Mouse (Mus musculus) midbrain, embryonic 12.5 days (tissue): ENCODE measurements around the gene Notum. TPM values are rescaled to one million over a fixed set of nuclear protein-coding genes. Genes with fewer than 3 reads are reported as not detected.
"Not testable (repeated sequence)": the region's sequence is repeated elsewhere in the genome, so short reads cannot be mapped to it uniquely, and the experiment has no call there.

Experiments
- ATAC-seq: fragments of 200-750 bp; cut with Nextera tagmentation; 2 replicates; pipeline ENCODE4 v1.8.0; 2017; ENCODE audit warnings: low read depth, moderate TSS enrichment, moderate library complexity; ENCODE audit not compliant: low FRiP score
- H3K27ac ChIP-seq: fragments of 300-500 bp; sonication (generic); replicated peaks from 2 replicates; pipeline ENCODE4 v1.5.1; 2016; ENCODE audit warnings: mild to moderate bottlenecking
- H3K27me3 ChIP-seq: fragments of 300-500 bp; sonication (generic); 2 replicates; pipeline ENCODE4 v1.6.1; 2016; ENCODE audit warnings: mild to moderate bottlenecking
- H3K36me3 ChIP-seq: fragments of 300-500 bp; sonication (generic); 2 replicates; pipeline ENCODE4 v1.6.1; 2016
- H3K4me1 ChIP-seq: fragments of 300-500 bp; sonication (generic); 2 replicates; pipeline ENCODE4 v1.6.1; 2016
- H3K4me2 ChIP-seq: fragments of 300-500 bp; sonication (generic); replicated peaks from 2 replicates; pipeline ENCODE4 v1.6.1; 2016; ENCODE audit warnings: mild to moderate bottlenecking, moderate library complexity
- H3K4me3 ChIP-seq: fragments of 300-500 bp; sonication (generic); 2 replicates; pipeline ENCODE4 v1.5.1; 2016; ENCODE audit warnings: mild to moderate bottlenecking
- H3K9ac ChIP-seq: fragments of 300-500 bp; sonication (generic); replicated peaks from 2 replicates; pipeline ENCODE4 v1.6.1; 2016; ENCODE audit warnings: mild to moderate bottlenecking, moderate library complexity
- H3K9me3 ChIP-seq: fragments of 300-500 bp; sonication (generic); 2 replicates; pipeline ENCODE4 v1.6.1; 2016; ENCODE audit warnings: mild to moderate bottlenecking
- WGBS: fragments of 180-500 bp; shearing (Covaris S2); methylation state at CpG from one replicate; pipeline ENCODE4 v1.1.7; 2016; 5-methylcytosine and 5-hydroxymethylcytosine counted together
- polyA plus RNA-seq: library from polyadenylated mRNA; unstranded; fragments of >200 nt; fragmentation: Nextera tagmentation; extraction: Ambion mirVana; gene quantifications from 2 replicates; pipeline ENCODE4 v1.2.1, GENCODE M21; 2016

Gene Notum
- polyA plus RNA-seq, 1 experiment from 2014 or later: 0.87 TPM

GRCm38 (mm10) chr11:120695184-120695583 lies 34.2 kb upstream of the Notum start:
- WGBS: 39% methylated on average over 4 of the region's 4 CpGs
- Histone ChIP-seq H3K4me1 (peaks cover 15% of the 10 kb centered on the region), H3K9me3 (no peaks in the 10 kb centered on the region), H3K27ac (peak overlapping the region; percentile 65), H3K4me3 (no peak overlapping the region), H3K36me3 (peaks cover 60% of the 10 kb centered on the region), H3K9ac (peak overlapping the region; percentile 39; the same call in 1 of the 2 replicates), H3K27me3 (no peaks in the 10 kb centered on the region), H3K4me2 (0 out of 2 replicates have a peak overlapping the region, but pooled peaks have one; percentile 13)
- peak; percentile 60; the same call in 1 of the 2 replicates for ATAC-seq

GRCm38 (mm10) chr11:120693461-120693860 lies 32.5 kb upstream of the Notum start:
- 60% methylated on average over 3 of the region's 3 CpGs for WGBS
- no peak for ATAC-seq
- peaks cover 59% of the 10 kb centered on the region for H3K36me3 ChIP-seq

GRCm38 (mm10) chr11:120692471-120693011 lies 31.6 kb upstream of the Notum start:
- H3K27ac ChIP-seq: no peak overlapping the region
- no peak overlapping the region for H3K9ac ChIP-seq
- ATAC-seq: no peak
- H3K4me2 ChIP-seq: no peak overlapping the region
- no peaks in the 10 kb centered on the region for H3K27me3 ChIP-seq
- 88% methylated on average over 4 of the region's 4 CpGs for WGBS
- no peak overlapping the region for H3K4me3 ChIP-seq
- H3K4me1 ChIP-seq: peaks cover 15% of the 10 kb centered on the region
- H3K9me3 ChIP-seq: no peaks in the 10 kb centered on the region
- peaks cover 68% of the 10 kb centered on the region for H3K36me3 ChIP-seq

More at GRCm38 (mm10) chr11:120693461-120693860, 32.5 kb upstream of the Notum start:
- H3K27me3 ChIP-seq: no peaks in the 10 kb centered on the region
- H3K4me1 ChIP-seq: peaks cover 15% of the 10 kb centered on the region
- no peak overlapping the region for H3K27ac ChIP-seq
- no peak overlapping the region for H3K4me2 ChIP-seq
- no peaks in the 10 kb centered on the region for H3K9me3 ChIP-seq
- H3K4me3 ChIP-seq: no peak overlapping the region
- H3K9ac ChIP-seq: no peak overlapping the region

- 88% methylated on average over 3 of the region's 3 CpGs for whole genome bisulfite sequencing
- Histone ChIP-seq H3K27ac (no peak overlapping the region), H3K9ac (no peak overlapping the region), H3K36me3 (peaks cover 76% of the 10 kb centered on the region), H3K9me3 (no peaks in the 10 kb centered on the region), H3K4me1 (no peaks in the 10 kb centered on the region), H3K27me3 (no peaks in the 10 kb centered on the region), H3K4me2 (no peak overlapping the region), H3K4me3 (no peak overlapping the region)
- no peak for ATAC-seq
Measured at GRCm38 (mm10) chr11:120689365-120689764, 28.4 kb upstream of the Notum start.

DNA sequence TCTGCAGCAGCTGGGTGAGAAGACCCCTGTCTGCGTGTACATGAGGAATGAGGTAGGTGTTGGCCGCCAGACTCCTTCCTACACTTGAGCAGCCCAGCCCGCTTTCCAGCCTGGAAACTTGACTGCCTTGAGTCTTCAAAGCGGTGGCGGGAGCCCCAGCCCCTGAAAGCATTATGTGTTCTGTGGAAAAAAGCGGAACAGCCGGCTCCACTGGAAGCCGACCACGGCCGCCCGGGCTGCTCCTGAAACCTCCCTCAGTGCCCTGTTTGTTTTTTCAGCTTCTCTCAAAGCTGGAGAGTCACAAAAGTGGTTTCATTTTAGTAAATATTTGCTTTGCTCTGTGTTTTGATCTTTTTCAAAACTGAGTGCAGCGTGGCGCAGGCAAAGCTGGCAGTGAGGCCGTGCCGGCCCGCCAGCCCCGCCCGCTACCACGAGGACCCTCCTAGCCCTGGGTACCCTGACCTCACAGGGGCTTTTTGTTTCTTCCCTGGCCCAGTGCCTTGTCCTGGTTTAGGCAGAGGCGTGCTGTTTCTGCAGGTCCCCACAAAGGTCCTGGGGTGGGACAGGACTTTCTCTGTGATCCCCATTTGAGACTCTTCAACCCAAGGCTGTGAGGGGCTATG lies 25.8 kb upstream of the Notum start:
- H3K4me1 ChIP-seq: no peaks in the 10 kb centered on the region
- H3K27me3 ChIP-seq: no peaks in the 10 kb centered on the region
- peaks cover 69% of the 10 kb centered on the region for H3K36me3 ChIP-seq
- H3K9me3 ChIP-seq: no peaks in the 10 kb centered on the region
- H3K4me2 ChIP-seq: no peak overlapping the region
- no peak overlapping the region for H3K4me3 ChIP-seq
- WGBS: 81% methylated on average over 20 of the region's 20 CpGs
- no peak for ATAC-seq
- H3K9ac ChIP-seq: no peak overlapping the region
- H3K27ac ChIP-seq: no peak overlapping the region

GRCm38 (mm10) chr11:120684660-120685059 lies 23.7 kb upstream of the Notum start:
- no peak overlapping the region for H3K9ac ChIP-seq
- no peak overlapping the region for H3K27ac ChIP-seq
- H3K4me3 ChIP-seq: no peak overlapping the region
- no peak for ATAC-seq
- no peaks in the 10 kb centered on the region for H3K27me3 ChIP-seq
- H3K9me3 ChIP-seq: no peaks in the 10 kb centered on the region
- 89% methylated on average over 2 of the region's 2 CpGs for WGBS
- H3K4me2 ChIP-seq: no peak overlapping the region
- H3K36me3 ChIP-seq: peaks cover 69% of the 10 kb centered on the region
- no peaks in the 10 kb centered on the region for H3K4me1 ChIP-seq

DNA sequence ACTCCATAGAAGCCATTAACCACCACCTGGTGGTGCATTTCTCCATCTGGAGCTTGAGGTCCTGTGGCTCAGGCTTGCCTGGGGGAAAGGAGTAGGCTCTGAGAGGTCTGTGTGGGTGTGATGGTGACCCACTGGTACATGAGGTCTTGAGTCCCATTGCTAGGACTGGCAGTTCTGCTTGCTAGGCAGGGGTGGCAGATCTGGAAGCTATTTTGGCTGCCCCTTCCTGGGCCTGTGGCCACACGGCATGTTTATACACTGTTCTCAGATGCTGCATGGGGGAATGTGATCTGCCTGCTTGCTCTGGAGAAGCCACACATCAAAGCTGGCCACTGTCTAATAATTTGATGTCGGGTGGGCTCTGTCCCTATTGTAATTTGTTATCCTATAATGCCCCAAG lies 23.1 kb upstream of the Notum start:
- 73% methylated on average over 2 of the region's 2 CpGs for WGBS
- Histone ChIP-seq H3K4me3 (no peak overlapping the region), H3K4me1 (no peaks in the 10 kb centered on the region), H3K27me3 (no peaks in the 10 kb centered on the region), H3K9ac (no peak overlapping the region), H3K4me2 (no peak overlapping the region), H3K36me3 (peaks cover 69% of the 10 kb centered on the region), H3K27ac (no peak overlapping the region), H3K9me3 (no peaks in the 10 kb centered on the region)
- ATAC-seq: no peak

- Histone ChIP-seq H3K4me3 (no peak overlapping the region), H3K9me3 (no peaks in the 10 kb centered on the region), H3K4me1 (no peaks in the 10 kb centered on the region), H3K27me3 (no peaks in the 10 kb centered on the region), H3K27ac (no peak overlapping the region), H3K36me3 (peaks cover 69% of the 10 kb centered on the region), H3K9ac (no peak overlapping the region), H3K4me2 (no peak overlapping the region)
- 94% methylated on average over 3 of the region's 3 CpGs for WGBS
- ATAC-seq: no peak
Measured at GRCm38 (mm10) chr11:120683536-120683935, 22.6 kb upstream of the Notum start.

DNA sequence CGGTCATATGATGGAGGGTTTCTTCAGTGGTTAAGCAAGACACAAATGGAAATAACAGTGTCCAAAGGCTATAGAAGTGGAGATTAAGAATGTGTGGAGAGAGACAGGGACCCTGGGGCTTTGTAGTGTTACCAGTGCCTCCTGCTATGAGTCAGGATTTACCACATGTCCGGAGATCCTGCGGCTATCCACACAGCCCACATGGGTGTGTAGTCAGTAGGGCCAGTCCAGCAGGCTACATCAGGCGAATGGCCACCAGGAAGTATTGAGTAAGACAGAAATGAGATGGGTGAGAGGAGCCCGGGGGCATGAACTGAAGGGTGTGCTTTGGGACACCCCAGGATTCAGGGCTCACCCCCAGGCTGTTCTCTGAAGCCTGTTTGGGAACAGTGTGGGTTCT lies 21.7 kb upstream of the Notum start:
- WGBS: 93% methylated on average over 5 of the region's 5 CpGs
- H3K36me3 ChIP-seq: peaks cover 68% of the 10 kb centered on the region

GRCm38 (mm10) chr11:120679909-120680308 lies 18.9 kb upstream of the Notum start:
- Histone ChIP-seq H3K9me3 (no peaks in the 10 kb centered on the region), H3K27ac (no peak overlapping the region), H3K9ac (no peak overlapping the region), H3K36me3 (peaks cover 59% of the 10 kb centered on the region), H3K4me3 (no peak overlapping the region), H3K4me1 (peaks cover 3% of the 10 kb centered on the region; the same call in 1 of the 2 replicates), H3K4me2 (no peak overlapping the region), H3K27me3 (no peaks in the 10 kb centered on the region)
- 73% methylated on average over 3 of the region's 3 CpGs for WGBS
- no peak for ATAC-seq

More for the DNA sequence above, 21.7 kb upstream of the Notum start:
- no peak overlapping the region for H3K9ac ChIP-seq
- H3K9me3 ChIP-seq: no peaks in the 10 kb centered on the region
- H3K4me2 ChIP-seq: no peak overlapping the region
- H3K27ac ChIP-seq: no peak overlapping the region
- H3K4me3 ChIP-seq: no peak overlapping the region
- no peaks in the 10 kb centered on the region for H3K4me1 ChIP-seq
- no peaks in the 10 kb centered on the region for H3K27me3 ChIP-seq
- ATAC-seq: no peak

GRCm38 (mm10) chr11:120676951-120677350 lies 16.0 kb upstream of the Notum start:
- peaks cover 13% of the 10 kb centered on the region for H3K4me1 ChIP-seq
- no peaks in the 10 kb centered on the region for H3K9me3 ChIP-seq
- H3K9ac ChIP-seq: no peak overlapping the region
- H3K27ac ChIP-seq: no peak overlapping the region
- 93% methylated on average over 4 of the region's 4 CpGs for WGBS
- no peak overlapping the region for H3K4me3 ChIP-seq
- no peak for ATAC-seq
- H3K4me2 ChIP-seq: no peak overlapping the region
- H3K36me3 ChIP-seq: peaks cover 45% of the 10 kb centered on the region
- H3K27me3 ChIP-seq: no peaks in the 10 kb centered on the region

DNA sequence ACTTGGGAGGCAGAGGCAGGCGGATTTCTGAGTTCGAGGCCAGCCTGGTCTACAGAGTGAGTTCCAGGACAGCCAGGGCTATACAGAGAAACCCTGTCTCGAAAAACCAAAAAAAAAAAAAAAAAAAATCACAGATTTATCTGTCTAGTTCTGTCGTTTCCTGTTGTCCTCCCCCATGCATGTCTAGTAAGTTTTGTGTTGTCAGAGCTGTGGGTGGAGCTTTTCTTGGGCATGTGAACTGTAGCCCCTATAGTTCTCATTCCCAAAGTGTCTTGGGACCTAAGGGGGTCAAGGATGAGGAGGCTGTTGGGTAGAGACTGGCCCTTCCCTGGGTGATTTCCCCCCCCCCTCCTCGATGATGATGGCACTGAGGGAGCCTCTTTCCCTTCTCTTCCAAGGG lies 14.9 kb upstream of the Notum start:
- peaks cover 39% of the 10 kb centered on the region for H3K36me3 ChIP-seq
- H3K9ac ChIP-seq, H3K27ac ChIP-seq, ATAC-seq, H3K27me3 ChIP-seq, H3K4me2 ChIP-seq, H3K4me3 ChIP-seq, H3K9me3 ChIP-seq: not testable (repeated sequence)
- WGBS: 89% methylated on average over 4 of the region's 5 CpGs
- peaks cover 13% of the 10 kb centered on the region for H3K4me1 ChIP-seq
